In genomic region chr15:21885181-21885580, GRCm38 (mm10) we compare ENCODE assay signal across 8 mouse cellular contexts.
DNase-seq lines count a peak whose midpoint lies in the region; ATAC-seq and TF ChIP-seq lines count a peak whose summit lies in the region.

No protein-coding gene starts in this region.

- ATAC-seq in intestine, postnatal 0 days = no peak
- ATAC-seq in intestine, embryonic 15.5 days = no peak
- ATAC-seq in granulocyte monocyte progenitor cell, adult 5-6 weeks (replicated peaks; ENCODE audit: poor library complexity, severe bottlenecking) = peak; percentile 62
- ATAC-seq in midbrain, postnatal 0 days (ENCODE audit: low FRiP score) = 0 out of 2 replicates have a peak, but pooled peaks have one; percentile 34
- no peak for ATAC-seq in activated CD4-positive, CD25-positive, alpha-beta regulatory T cell, adult 4 months

- peak; percentile 79 for TF ChIP-seq CTCF in intestine, postnatal 0 days (IDR thresholded peaks at IDR 0.05; ENCODE audit: low read depth)
- TF ChIP-seq CTCF in midbrain, postnatal 0 days (IDR thresholded peaks at IDR 0.05) = peak; percentile 92

- no peak overlapping the region for H3K4me2 ChIP-seq in intestine, postnatal 0 days (replicated peaks; ENCODE audit: low read depth)
- H3K4me2 ChIP-seq in intestine, embryonic 15.5 days (replicated peaks) = no peak overlapping the region
- no peak overlapping the region for H3K4me2 ChIP-seq in midbrain, postnatal 0 days (ENCODE audit: low read depth, low read length, poor library complexity, severe bottlenecking)

- H3K9ac ChIP-seq in intestine, postnatal 0 days (ENCODE audit: low read depth, low read length) = no peak overlapping the region
- H3K9ac ChIP-seq in intestine, embryonic 15.5 days = no peak overlapping the region
- H3K9ac ChIP-seq in midbrain, postnatal 0 days (replicated peaks; ENCODE audit: low read length, poor library complexity, severe bottlenecking) = no peak overlapping the region

- no peak overlapping the region for H3K27ac ChIP-seq in intestine, postnatal 0 days (ENCODE audit: low read depth, low read length)
- no peak overlapping the region for H3K27ac ChIP-seq in intestine, embryonic 15.5 days
- no peak overlapping the region for H3K27ac ChIP-seq in midbrain, postnatal 0 days (ENCODE audit: low read depth, low read length)

- no peak overlapping the region for H3K4me3 ChIP-seq in intestine, postnatal 0 days (ENCODE audit: low read depth, low read length)
- no peak overlapping the region for H3K4me3 ChIP-seq in intestine, embryonic 15.5 days (replicated peaks)
- H3K4me3 ChIP-seq in midbrain, postnatal 0 days (ENCODE audit: low read depth, low read length) = no peak overlapping the region

- DNase-seq in NIH3T3 (ENCODE audit: low read depth) = peak; percentile 78
- peak; percentile 50 to 78 for DNase-seq in cerebellum, postnatal 4 days (ENCODE audit: low spot score in 2 of 2)
- DNase-seq in left cerebral cortex, adult 11 months (ENCODE audit: low spot score) = peak; percentile 18
- DNase-seq in midbrain, postnatal 0 days (ENCODE audit: low spot score) = peak; percentile 73

- WGBS in intestine, postnatal 0 days = 32% methylated on average over 2 of the region's 2 CpGs
- WGBS in intestine, embryonic 15.5 days = 20% methylated on average over 2 of the region's 2 CpGs
- 32% methylated on average over 2 of the region's 2 CpGs for WGBS in midbrain, postnatal 0 days

- no peaks in the 10 kb centered on the region for H3K36me3 ChIP-seq in intestine, postnatal 0 days (ENCODE audit: control insufficient read depth, insufficient read depth)
- H3K36me3 ChIP-seq in intestine, embryonic 15.5 days = no peaks in the 10 kb centered on the region
- no peaks in the 10 kb centered on the region for H3K36me3 ChIP-seq in midbrain, postnatal 0 days (ENCODE audit: insufficient read depth, low read length)

- no peaks in the 10 kb centered on the region for H3K27me3 ChIP-seq in intestine, postnatal 0 days (replicated peaks; ENCODE audit: control insufficient read depth, insufficient read depth, low read length)
- H3K27me3 ChIP-seq in intestine, embryonic 15.5 days (replicated peaks) = no peaks in the 10 kb centered on the region
- no peaks in the 10 kb centered on the region for H3K27me3 ChIP-seq in midbrain, postnatal 0 days (ENCODE audit: insufficient read depth, low read length)

- no peaks in the 10 kb centered on the region for H3K9me3 ChIP-seq in intestine, postnatal 0 days (ENCODE audit: control insufficient read depth)
- no peaks in the 10 kb centered on the region for H3K9me3 ChIP-seq in intestine, embryonic 15.5 days
- no peaks in the 10 kb centered on the region for H3K9me3 ChIP-seq in midbrain, postnatal 0 days (ENCODE audit: low read length)

- no peaks in the 10 kb centered on the region for H3K4me1 ChIP-seq in intestine, postnatal 0 days (replicated peaks; ENCODE audit: control insufficient read depth, insufficient read depth, low read length)
- no peaks in the 10 kb centered on the region for H3K4me1 ChIP-seq in intestine, embryonic 15.5 days (replicated peaks)
- no peaks in the 10 kb centered on the region for H3K4me1 ChIP-seq in midbrain, postnatal 0 days (ENCODE audit: insufficient read depth, low read length)

Comparison
In these comparisons a context has a peak if more than half of its experiments do, and no peak if none do; other contexts are left out.
1. ATAC-seq: peak in granulocyte monocyte progenitor cell, adult 5-6 weeks (single experiment) and midbrain, postnatal 0 days (single experiment); none in intestine, postnatal 0 days (single experiment), intestine, embryonic 15.5 days (single experiment) and activated CD4-positive, CD25-positive, alpha-beta regulatory T cell, adult 4 months (single experiment).
2. DNase-seq: peak in every context shown above with its lines; median percentile 78 in NIH3T3; 73 in midbrain, postnatal 0 days; 64 in cerebellum, postnatal 4 days; 18 in left cerebral cortex, adult 11 months.